Mouse (Mus musculus) activated CD4-positive, CD25-positive, alpha-beta regulatory T cell, adult 4 months (primary cell): ENCODE results near the gene Stim1. TPM values are rescaled to one million over a fixed set of nuclear protein-coding genes. Genes with fewer than 3 reads are reported as not detected.

Experiments
- ATAC-seq: one replicate; pipeline ENCODE4 v1.8.0; 2017
- polyA plus RNA-seq, 2 experiments: library from polyadenylated mRNA; unstranded; fragments of 100-300 nt; shearing (Covaris generic); gene quantifications; one replicate each; pipeline ENCODE4 v1.2.1; 2017

The Stim1 gene
- polyA plus RNA-seq, 2 experiments from 2014 or later: 39.4 to 46.8 TPM

DNA sequence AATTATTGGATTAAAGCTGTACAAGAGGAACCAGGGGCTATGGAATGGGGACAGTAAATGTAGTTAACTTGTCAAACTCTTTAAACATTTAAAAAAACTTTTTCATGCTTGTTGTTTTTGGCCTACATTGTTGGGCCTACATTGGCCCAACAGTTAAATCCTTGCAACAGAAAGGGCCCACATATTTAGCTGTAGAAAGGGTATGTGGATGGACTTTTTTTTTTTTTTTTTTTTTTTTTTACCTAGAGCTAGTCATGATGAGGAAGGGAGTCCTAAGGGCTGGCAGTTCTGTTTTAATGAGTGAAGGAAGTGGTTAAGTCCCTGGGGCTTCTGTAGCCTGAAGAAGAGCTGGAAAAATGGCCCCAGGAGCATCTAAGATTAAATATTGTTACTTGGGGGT, 42.7 kb downstream of the Stim1 start:
- no peak for ATAC-seq

DNA sequence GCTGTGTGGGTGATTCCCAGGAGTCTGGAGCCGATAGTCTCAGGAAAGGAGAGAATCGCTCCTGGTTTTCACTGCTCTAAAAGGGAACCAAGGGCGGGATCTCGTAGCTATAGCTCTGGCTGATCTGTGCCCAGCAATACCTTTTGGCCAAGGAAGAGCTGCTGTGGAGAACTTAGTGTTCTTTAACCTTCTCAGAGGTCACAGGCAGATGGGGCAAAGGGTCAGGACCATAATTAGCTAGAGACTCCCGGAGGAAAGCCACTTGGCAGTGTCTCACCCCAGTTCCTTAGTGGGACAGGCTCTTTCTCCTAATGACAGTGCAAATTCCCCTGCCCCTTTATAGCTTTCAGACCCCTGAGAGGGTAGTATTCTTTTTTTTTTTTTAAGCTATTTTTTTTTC, 43.2 kb downstream of the Stim1 start:
- ATAC-seq: no peak

GRCm38 (mm10) chr7:102312840-102313534, 45.4 kb downstream of the Stim1 start:
- ATAC-seq: no peak

DNA sequence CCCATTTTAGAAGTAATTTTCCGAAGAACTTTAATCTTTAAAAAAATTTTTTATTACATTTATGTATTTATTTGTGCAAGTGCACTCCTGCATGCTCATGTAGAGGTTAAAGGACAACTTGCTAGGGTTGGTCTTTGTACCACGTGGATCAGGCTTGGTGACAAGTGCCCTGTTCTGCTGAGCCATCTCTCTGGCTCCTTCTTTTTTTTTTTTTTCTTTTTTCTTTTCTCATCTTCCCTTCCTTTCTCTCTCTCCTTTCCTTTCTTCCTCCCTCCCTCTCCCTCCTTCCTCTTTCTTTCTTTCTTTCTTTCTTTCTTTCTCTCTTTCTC, 45.9 kb downstream of the Stim1 start:
- ATAC-seq: no peak

DNA sequence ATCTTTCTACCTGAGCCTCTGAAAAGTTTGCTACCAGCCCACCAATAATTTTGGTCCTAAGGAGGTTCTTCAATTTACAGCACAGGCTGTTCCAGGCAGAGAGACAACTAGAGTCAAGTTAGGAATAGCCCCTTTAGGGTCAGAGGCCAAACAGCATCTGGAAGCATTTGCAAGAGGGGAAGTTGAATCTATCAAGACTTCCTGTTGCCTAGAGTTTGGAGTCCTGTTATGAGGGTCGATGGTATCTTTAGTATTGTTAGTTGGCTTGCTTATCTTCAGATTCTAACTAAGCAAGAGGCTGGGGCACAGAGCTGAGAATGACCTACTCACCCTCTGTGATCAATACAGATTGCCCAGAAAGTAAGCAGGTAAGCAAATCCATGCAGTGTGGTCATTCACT, 46.5 kb downstream of the Stim1 start:
- ATAC-seq: no peak

DNA sequence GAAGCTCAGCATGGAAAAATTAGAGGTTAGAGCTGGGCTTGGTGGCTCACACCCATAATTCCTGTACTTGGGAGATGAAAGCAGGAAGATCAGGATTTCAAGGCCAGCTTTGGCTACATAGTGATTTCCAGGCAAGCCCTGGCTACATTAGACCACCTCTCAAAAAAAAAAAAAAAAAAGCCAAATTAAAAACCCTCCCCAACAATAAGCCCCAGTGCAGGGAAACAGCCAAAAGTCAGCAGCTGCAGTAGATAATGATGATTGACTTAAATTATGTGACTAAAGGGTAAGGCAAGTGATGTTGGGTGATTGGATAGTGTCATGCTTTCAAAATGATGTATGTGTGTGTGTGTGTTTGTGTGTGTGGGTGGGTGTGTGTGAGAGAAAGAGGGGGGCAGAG, 47.3 kb downstream of the Stim1 start:
- peak; percentile 13 for ATAC-seq

DNA sequence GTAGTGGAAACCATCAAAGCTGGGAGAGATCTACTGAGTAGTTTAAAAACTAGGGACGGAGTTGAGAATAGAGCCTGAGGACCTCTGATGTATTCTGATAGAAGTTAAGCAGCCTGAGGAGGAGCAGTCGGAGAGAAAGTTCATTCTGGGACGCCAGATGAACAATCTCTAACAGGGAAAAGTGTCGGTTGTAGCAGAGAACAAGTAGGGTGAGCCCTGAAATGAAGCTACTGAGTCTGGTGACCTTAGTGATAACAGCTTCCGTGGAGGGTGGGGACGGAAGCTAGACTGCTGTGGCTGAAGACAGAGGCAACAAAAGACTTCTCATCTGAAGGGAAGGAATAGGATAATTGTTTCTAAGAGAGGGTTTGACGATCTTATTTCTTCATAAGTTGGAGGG, 47.8 kb downstream of the Stim1 start:
- peak; percentile 21 for ATAC-seq

DNA sequence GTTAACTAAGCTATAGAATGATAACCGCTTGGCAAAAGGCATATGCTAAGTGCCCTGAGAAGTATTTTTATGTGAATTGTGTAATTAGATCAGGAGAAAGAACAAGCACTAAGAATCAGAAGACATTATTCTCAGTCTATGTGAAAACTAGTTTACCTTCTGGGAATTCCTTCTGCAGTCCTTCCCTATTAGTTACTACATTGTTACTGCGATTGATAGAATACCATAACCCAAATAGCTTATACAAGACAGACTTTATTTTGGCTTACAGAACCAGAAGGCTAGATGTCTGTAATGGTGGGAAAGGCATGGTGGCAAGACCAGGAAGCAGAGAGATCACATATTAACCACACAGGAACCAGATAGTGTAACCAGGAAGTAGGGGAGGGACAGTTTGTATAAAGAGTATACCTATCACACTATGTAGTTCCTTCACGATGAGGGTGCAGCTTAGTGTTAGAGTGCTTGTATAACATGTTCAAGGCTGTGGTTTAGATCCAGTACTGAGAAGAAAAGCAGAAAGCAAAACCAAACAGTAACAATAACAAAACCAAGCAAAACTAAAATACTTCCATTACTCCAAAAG, 50.1 kb downstream of the Stim1 start:
- peak; percentile 71 for ATAC-seq

- peak; percentile 60 for ATAC-seq
These were observed 54.5 kb downstream of the Stim1 start for GRCm38 (mm10) chr7:102322137-102322536.

DNA sequence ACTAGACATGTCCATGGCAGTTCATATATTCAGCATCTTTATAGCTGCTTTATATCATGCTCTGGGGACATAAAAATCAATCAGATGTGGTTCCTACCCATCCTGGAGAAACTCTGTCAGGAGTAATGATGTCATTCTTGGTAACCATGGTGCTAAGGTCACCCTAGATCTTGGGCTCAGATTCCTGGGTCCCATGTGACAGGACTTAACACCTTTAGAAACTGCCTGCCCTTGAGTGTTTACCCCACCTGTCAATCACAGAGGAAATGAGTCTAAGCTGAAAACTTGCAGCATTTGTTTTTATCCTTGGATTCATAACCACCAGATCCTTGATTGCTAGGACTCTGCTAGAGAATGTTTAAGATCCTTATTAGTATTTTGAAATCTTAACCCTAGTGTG, 58.7 kb downstream of the Stim1 start:
- ATAC-seq: peak; percentile 38

- ATAC-seq: no peak
These were observed 62.7 kb downstream of the Stim1 start for GRCm38 (mm10) chr7:102330270-102330669.

GRCm38 (mm10) chr7:102331476-102331875, 63.9 kb downstream of the Stim1 start:
- ATAC-seq: no peak

GRCm38 (mm10) chr7:102333741-102334140, 66.1 kb downstream of the Stim1 start:
- no peak for ATAC-seq

DNA sequence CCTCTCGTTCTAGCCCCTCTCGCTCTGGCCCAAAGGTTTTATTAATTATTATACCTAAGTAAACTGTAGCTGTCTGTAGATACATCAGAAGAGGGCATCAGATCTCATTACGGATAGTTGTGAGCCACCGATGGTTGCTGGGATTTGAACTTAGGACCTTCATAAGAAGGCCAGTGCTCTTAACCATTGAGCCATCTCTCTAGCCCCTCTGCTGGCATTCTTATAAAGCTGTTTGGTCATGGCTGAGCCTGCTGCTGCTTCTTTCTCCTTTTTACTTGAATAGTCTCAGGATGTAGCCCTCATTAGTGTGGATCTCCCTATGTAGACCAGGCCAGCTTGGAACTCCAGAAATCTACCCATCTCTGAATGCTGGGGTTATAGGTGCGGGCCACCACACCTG, 69.7 kb downstream of the Stim1 start:
- ATAC-seq: no peak

- peak; percentile 98 for ATAC-seq
These were observed 70.3 kb downstream of the Stim1 start for GRCm38 (mm10) chr7:102337898-102338297.

- no peak for ATAC-seq
These were observed 71.3 kb downstream of the Stim1 start for GRCm38 (mm10) chr7:102338956-102339355.

- no peak for ATAC-seq
These were observed 78.3 kb downstream of the Stim1 start for GRCm38 (mm10) chr7:102345893-102346292.

GRCm38 (mm10) chr7:102347327-102347726, 79.7 kb downstream of the Stim1 start:
- ATAC-seq: peak; percentile 74

DNA sequence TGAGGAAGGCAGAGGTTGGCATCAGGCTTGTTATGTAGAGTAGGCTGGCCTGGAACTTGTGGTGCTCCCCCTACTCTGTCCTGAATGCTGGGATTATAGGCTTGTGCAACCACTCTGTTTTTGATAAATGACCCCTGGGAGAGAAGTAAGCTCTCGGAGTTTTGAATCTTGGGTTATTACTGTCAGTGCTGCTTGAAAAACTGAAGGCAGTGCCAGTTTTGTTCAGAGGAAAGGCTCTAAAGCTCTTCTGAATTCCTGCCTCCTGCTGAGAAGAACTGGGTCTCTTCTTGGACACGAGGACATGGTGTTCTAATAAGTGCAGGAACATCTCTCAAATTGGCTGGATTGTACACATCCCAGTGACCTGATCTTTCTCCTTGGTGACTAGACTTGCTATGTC, 81.1 kb downstream of the Stim1 start:
- no peak for ATAC-seq

DNA sequence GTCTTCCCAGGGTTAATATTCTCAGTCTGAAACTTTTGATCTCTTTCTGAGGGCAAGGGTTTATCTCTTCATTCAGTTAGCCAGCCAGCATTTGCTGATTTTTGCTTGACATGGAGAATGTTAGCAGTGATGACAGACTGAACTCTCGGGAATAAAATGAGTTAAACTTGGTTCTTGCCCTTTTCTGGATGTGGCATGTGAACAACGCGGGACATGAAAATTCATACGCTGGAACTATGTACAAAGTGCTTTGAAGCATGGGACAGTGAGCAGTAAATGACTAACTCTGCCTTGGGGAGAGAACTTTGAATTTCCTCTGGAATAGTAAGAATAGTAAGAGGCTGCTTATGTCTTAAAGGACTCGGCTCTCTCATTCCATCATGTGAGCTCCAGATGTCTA, 81.6 kb downstream of the Stim1 start:
- no peak for ATAC-seq

DNA sequence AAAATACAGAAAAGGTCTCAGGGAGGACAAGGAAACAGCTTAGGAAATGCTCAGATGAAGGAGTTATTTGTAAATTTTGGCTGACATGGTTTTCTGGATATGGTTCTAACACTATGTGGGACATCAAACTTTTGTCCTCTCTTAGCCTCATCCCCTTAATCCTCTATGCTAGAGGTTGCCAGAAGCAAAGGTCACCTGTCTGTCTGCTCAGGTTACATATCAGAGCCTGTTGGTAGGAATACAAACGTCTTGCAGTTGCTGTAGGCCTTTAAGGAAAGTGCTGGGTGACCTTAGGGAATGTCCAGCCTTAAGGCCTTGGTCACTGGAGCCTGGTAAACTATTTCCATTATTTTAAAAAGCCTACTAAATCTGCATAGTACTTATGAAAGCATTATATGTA, 85.8 kb downstream of the Stim1 start:
- ATAC-seq: no peak

DNA sequence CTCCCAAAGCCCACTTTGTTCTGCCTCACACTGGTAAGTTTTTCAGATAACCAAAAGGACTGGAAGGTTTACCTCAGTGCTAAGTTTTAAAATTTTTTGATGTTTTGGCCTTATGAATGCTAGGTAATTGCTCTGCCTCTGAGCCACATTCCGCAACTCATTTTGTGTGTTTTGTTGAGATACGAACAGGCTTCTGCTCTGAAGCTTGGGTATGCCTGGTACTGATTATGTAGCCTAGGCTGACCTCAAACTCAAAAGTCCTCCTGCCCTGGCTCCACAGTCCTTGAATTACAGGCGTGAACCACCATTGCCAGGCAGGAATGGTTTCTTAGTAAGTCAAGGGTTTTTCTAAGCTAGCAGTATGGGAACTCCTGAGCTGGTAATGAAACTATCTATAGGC, 90.5 kb downstream of the Stim1 start:
- ATAC-seq: no peak

DNA sequence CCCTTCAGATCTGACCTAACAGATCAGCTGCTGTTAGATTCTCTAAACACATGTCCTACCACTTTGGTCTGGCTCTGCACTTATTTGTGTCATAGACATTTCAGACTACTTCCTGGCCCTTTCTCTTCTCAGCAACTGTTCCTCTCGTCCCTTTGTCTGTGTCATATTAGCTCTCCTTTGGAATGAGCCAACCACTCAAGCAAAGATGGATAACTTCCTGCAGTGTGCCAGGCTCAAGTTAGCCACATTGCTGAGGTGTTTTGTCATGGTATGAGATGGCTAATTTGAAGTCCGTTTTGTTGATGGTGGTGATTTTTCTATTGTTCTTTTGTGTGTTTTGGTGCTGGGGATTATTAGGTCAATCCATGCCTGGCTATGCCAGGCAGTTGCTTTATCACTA, 93.7 kb downstream of the Stim1 start:
- no peak for ATAC-seq

DNA sequence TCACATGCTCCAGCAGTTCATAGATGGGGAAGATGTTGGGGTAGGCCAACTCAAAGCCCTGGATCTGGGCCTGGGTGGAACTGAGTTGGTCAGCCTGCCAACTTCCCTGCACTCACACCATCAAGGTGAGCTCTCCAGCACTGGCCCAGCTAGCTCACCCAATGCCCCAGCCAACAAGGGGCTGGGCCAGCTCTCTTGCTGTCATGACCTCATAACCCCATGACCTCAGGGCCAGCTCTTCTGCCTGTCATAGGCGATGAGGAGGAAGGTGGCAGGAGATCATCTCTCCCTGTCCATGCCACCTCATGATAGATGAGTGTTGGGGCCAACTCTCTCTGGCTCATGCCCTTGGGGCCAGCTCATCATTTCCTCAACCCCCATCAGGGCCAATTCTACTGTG, 96.2 kb downstream of the Stim1 start:
- no peak for ATAC-seq

GRCm38 (mm10) chr7:102369661-102370060, 102.1 kb downstream of the Stim1 start:
- ATAC-seq: no peak
